Mouse (Mus musculus): Measurements from ENCODE around the gene Ngdn.

GRCm38 (mm10) chr14:54993636-54994035, 21.6 kb upstream of the Ngdn start:
- no peak for TF ChIP-seq POLR2A (IDR thresholded peaks at IDR 0.05; ENCODE audit: low read depth, low read length)
- no peak for TF ChIP-seq CTCF (conservative IDR thresholded peaks at IDR 0.05; ENCODE audit: insufficient read depth, insufficient read length, low read depth, low read length)

All from kidney, adult 2 months (tissue).